Mouse (Mus musculus): ENCODE measurements around the gene Dnmt3b.
"Not testable (repeated sequence)": the region's sequence is repeated elsewhere in the genome, so short reads cannot be mapped to it uniquely, and the experiment has no call there.

Dnmt3b gene

DNA sequence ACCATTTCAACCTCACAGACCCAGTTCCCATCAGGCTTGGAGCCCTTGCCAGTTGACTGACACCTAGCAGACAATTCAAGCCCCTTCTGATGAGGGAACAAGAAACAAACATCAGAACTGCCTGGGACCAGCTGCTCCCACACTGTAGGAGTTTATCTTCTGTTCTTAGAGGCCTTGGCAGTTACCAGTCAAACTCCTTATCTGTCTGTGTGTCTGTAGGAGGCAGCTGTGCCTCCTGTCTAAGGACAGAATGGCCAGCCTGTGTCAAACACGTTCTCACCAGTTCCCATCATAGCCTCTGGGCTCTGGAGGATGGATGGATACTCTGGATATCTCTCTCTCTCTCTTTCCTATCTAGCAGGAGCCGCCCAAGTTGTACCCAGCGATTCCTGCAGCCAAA lies 68.6 kb downstream of the Dnmt3b start:
- DNase-seq, result not testable (repeated sequence)

DNA sequence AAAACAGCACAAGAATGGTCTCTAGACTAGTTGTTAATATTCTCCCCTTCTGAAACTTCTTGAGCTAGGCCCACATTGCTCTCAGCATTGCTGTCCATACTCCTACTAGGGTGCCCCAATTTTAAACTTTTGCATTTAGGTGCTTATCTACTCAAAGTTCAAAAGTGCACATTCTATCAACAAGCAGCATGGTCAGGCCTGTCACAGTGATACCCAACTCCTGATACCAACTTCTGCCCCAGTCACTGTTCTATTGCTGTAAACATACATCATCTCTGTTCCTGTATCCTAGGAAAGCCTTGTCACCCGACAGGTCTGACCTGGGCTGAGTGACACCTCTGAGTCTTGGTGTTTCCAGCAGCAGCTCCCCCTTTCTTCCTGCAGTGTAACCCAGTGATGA lies 73.8 kb downstream of the Dnmt3b start:
- DNase-seq, result no peak

DNA sequence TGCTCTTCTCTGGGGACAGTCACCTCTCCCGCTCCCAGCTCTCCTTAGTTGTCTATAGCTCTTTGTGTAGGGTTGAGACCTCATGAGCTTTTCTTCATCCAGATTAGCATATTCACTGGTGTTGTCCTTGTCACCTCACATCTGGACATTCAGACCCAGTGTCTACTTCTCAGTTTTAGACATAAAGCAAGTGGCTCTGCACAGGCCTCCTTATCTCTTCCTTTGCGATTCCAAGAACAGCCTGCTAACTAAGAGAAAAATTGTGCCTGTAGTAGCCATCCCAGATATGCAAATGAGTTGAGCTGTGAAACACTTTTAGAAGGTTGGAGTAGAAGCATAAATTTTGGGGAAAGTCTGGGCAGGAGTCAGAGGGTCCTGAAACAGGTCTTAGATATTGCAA lies 75.2 kb downstream of the Dnmt3b start:
- DNase-seq, result no peak

DNA sequence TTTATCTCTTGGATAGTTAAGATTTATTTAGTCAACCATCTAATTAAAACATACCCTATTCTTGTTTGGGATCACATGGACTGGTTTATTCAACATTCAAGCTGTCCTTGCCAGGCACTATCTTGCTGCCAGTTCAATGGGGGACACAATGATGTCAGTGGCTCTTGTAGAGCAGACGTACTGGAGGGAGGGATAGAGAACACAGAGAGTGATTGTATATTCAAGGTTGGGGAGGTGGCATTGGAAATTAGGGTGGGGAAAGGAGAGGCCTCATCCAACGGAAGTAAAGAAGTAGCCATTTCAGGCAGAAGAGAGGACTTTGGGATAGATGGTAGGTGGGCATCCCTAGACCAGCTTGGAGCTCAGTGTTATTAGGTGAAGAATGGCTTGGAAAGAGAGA lies 75.6 kb downstream of the Dnmt3b start:
- DNase-seq, result no peak

DNA sequence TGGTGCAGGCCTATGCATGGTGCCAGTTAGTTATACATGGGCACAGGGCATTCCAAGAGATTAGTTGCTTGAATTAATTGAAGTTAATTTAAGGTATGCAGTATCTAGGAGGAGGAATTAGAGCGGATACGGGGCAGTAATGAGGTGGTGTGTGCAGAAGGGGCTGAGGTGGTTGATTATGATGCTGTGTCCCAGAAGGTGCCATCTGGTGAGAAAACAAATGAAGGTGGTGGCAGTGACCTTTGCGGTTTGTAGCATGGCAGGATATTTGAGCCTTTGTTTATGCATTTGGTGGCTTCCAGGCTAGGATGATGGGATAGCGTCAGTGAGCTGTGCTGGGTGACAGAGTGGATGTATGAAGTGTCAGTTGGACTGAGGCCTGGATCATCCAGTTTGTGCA lies 76.0 kb downstream of the Dnmt3b start:
- DNase-seq, result no peak

DNA sequence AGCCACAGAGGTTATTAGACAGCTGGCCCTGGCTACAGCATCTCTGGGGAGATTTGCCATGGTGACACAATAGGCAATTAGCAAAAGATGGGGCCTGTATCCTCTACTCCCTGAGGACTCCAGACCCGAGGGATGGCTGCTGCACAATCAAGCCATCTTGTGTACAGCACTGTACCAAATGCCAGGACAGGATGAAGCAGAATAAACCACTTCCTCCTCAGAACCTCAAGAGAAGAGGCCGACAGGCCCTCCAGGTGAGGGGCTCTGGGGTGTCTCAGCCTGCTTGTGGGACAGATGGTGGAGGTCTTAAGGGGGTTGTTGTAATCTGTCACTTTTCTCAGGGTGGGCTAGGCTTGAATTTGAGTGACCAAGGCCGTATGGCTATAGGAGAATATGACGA lies 84.8 kb downstream of the Dnmt3b start:
- no peak for DNase-seq
